Mouse (Mus musculus) heart, adult 2 months (tissue): ENCODE measurements around the gene Cks1b.

Experiments used
- CTCF ChIP-seq: fragments of 200-600 bp; IDR thresholded peaks from 2 replicates; pipeline ENCODE4 v1.8.1; 2022; ENCODE audit warnings: antibody characterized with exemption, mild to moderate bottlenecking, moderate library complexity
- EP300 ChIP-seq: fragments of 200-500 bp; IDR thresholded peaks from 2 replicates; pipeline ENCODE4 v1.6.1; 2011; ENCODE audit warnings: low read depth, low read length, control low read depth; ENCODE audit not compliant: insufficient read depth
- POLR2A ChIP-seq: fragments of 200-500 bp; IDR thresholded peaks from 2 replicates; pipeline ENCODE4 v1.6.1; 2011; ENCODE audit warnings: mild to moderate bottlenecking, low read depth, low read length, control low read depth; ENCODE audit not compliant: insufficient read depth

GRCm38 (mm10) chr3:89409701-89410100 lies 8.5 kb downstream of the Cks1b start:
- TF ChIP-seq POLR2A (no peak), EP300 (no peak), CTCF (no peak)
